Mouse (Mus musculus) CD4-positive, CD25-positive, alpha-beta regulatory T cell, adult 2 months (primary cell): ENCODE results near the gene Stam.
"Not testable (repeated sequence)": the region's sequence is repeated elsewhere in the genome, so short reads cannot be mapped to it uniquely, and the experiment has no call there.

Experiments used
- DNase-seq: peaks from one replicate; pipeline ENCODE4 v3.0.0-alpha.2; 2012; ENCODE audit warnings: low read depth, low spot score

The Stam gene

GRCm38 (mm10) chr2:14192046-14192445 lies 118.1 kb downstream of the Stam start:
- no peak for DNase-seq

- DNase-seq, result not testable (repeated sequence)
These were observed 124.5 kb downstream of the Stam start for GRCm38 (mm10) chr2:14198325-14198903.
